Mouse (Mus musculus) liver, embryonic 14.5 days (tissue): ENCODE results near the gene Ormdl3. TPM values are rescaled to one million over a fixed set of nuclear protein-coding genes. Genes with fewer than 3 reads are reported as not detected.

Source experiments
- ATAC-seq: fragments of 200-750 bp; cut with Nextera tagmentation; 2 replicates; pipeline ENCODE4 v1.8.0; 2017; ENCODE audit warnings: moderate number of reproducible peaks, mild to moderate bottlenecking, moderate library complexity; ENCODE audit not compliant: insufficient read depth
- DNase-seq, 3 experiments: peaks; one replicate each; pipeline ENCODE4 v3.0.0-alpha.2; 2012 to 2013; ENCODE audit warnings: low read depth in 3 of 3, low spot score in 3 of 3
- H3K27ac ChIP-seq: fragments of 300-500 bp; sonication (generic); 2 replicates; pipeline ENCODE4 v1.5.1; 2014; ENCODE audit warnings: moderate library complexity, mild to moderate bottlenecking, control low read depth, inconsistent platforms
- H3K27me3 ChIP-seq: fragments of 300-500 bp; sonication (generic); 2 replicates; pipeline ENCODE4 v1.6.1; 2014; ENCODE audit warnings: mild to moderate bottlenecking, low read length, moderate library complexity; ENCODE audit not compliant: control insufficient read depth, insufficient read depth
- H3K36me3 ChIP-seq: fragments of 300-500 bp; sonication (generic); replicated peaks from 2 replicates; pipeline ENCODE4 v1.6.1; 2014; ENCODE audit warnings: low read depth; ENCODE audit not compliant: control insufficient read depth, insufficient read depth
- H3K4me1 ChIP-seq, 2 experiments: fragments of 200-500 bp in 1 of 2; fragments of 300-500 bp in 1 of 2; sonication (generic) in 1 of 2; replicated peaks; 2 replicates each; pipeline ENCODE4 v1.6.1; 2012 to 2014; ENCODE audit warnings: antibody characterized with exemption in 1 of 2, inconsistent platforms in 1 of 2, low read length in 1 of 2; ENCODE audit not compliant: control insufficient read depth in 2 of 2, insufficient read depth in 2 of 2
- H3K4me2 ChIP-seq: fragments of 300-500 bp; sonication (generic); 2 replicates; pipeline ENCODE4 v1.6.1; 2014; ENCODE audit warnings: low read depth, mild to moderate bottlenecking, control low read depth, moderate library complexity
- H3K4me3 ChIP-seq, 2 experiments: fragments of 200-500 bp in 1 of 2; fragments of 300-500 bp in 1 of 2; sonication (generic) in 1 of 2; 2 replicates each; pipeline ENCODE4 v1.5.1; 2012 to 2014; ENCODE audit warnings: low read depth in 2 of 2, low read length in 2 of 2, mild to moderate bottlenecking in 2 of 2, control low read depth in 1 of 2, inconsistent platforms in 1 of 2, moderate library complexity in 1 of 2; ENCODE audit not compliant: insufficient read depth in 1 of 2
- H3K9ac ChIP-seq: fragments of 300-500 bp; sonication (generic); replicated peaks from 2 replicates; pipeline ENCODE4 v1.6.1; 2014; ENCODE audit warnings: mild to moderate bottlenecking, control low read depth, moderate library complexity
- H3K9me3 ChIP-seq: fragments of 300-500 bp; sonication (generic); 2 replicates; pipeline ENCODE4 v1.6.1; 2016; ENCODE audit warnings: low read length, mixed read lengths; ENCODE audit not compliant: control insufficient read depth
- CTCF ChIP-seq: IDR thresholded peaks from 2 replicates; pipeline ENCODE4 v1.5.1; 2016; ENCODE audit warnings: antibody characterized with exemption, low read depth, control low read depth
- EP300 ChIP-seq: IDR thresholded peaks from 2 replicates; pipeline ENCODE4 v1.6.1; 2016; ENCODE audit warnings: antibody characterized with exemption, low read depth
- WGBS: fragments of 180-500 bp; shearing (Covaris S2); extraction: QIAGEN DNeasy Blood & Tissue Kit; methylation state at CpG from one replicate; pipeline ENCODE4 v1.1.7; 2014; ENCODE audit not compliant: insufficient replicate concordance; 5-methylcytosine and 5-hydroxymethylcytosine counted together
- polyA plus RNA-seq, 2 experiments: library from polyadenylated mRNA; depleted of rRNA in 1 of 2; stranded (reverse) in 1 of 2; unstranded in 1 of 2; fragments of >200 nt; fragmentation: Nextera tagmentation in 1 of 2; extraction: Ambion mirVana in 1 of 2; gene quantifications; 2 replicates each; pipeline versions ENCODE4 v1.2.1 to v1.2.3; 2012 to 2014

Ormdl3 gene
- polyA plus RNA-seq, 2 experiments = 6.4 to 27.4 TPM

DNA sequence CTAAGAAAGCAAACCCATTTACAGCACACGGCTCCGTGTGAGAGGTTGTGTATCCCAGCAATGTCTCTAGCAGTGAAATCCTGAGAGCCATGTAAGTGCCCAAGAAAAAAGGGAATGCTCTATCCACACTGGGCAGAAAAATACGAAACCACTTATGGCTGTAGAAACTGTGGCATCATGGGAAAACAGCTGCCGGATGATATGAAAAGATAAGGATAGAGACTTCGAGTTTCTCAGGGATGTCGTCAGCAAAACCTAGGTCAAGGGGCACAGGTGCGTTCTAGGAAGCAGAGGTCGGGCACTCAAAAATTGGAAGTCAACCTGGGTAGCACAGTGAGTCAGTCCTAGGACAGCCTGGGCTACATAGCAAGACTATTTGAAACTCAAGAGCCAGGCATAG is 2.1 kb upstream of the Ormdl3 start:
- ATAC-seq = no peak
- DNase-seq = no peak
- peak overlapping the region; percentile 94 for H3K4me2 ChIP-seq
- WGBS = 46% methylated on average over 8 of the region's 8 CpGs
- no peaks in the 10 kb centered on the region for H3K36me3 ChIP-seq
- no peak overlapping the region for H3K4me3 ChIP-seq
- TF ChIP-seq EP300 = no peak
- no peak for TF ChIP-seq CTCF
- H3K27ac ChIP-seq = peak overlapping the region; percentile 95
- H3K27me3 ChIP-seq = peaks cover 3% of the 10 kb centered on the region; the same call in 1 of the 2 replicates
- no peaks in the 10 kb centered on the region for H3K9me3 ChIP-seq
- peaks cover 42 to 49% of the 10 kb centered on the region in 2 experiments for H3K4me1 ChIP-seq
- H3K9ac ChIP-seq = peak overlapping the region; percentile 73

DNA sequence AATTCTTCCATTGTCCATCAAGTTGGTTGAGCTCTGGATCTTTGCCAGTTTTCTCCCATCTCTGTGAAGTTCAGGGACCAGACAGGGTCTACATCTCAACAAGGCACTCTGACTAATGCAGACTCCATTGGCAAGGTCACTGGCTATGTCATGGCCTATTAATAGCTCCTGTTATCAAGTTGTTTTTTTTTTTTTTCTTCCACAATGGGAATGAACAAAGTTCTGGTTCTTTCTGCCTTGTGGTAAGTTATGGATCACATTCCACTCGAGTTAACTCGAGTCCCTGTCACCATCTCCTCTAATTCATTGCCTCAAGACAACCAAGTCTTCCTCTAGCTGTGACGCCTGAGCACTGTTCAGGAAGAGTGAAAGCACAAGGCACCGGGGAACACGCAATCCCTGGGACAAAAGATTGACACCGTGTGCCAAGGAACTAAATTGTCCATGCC is 1.7 kb upstream of the Ormdl3 start:
- no peak for TF ChIP-seq EP300
- TF ChIP-seq CTCF = no peak
- Histone ChIP-seq H3K4me2 (peak overlapping the region; percentile 94), H3K4me1 (peaks cover 46 to 53% of the 10 kb centered on the region in 2 experiments), H3K27me3 (peaks cover 3% of the 10 kb centered on the region; the same call in 1 of the 2 replicates), H3K9ac (peak overlapping the region; percentile 73), H3K27ac (peak overlapping the region; percentile 95), H3K4me3 (peak overlapping the region in 1 of 2 experiments; percentile 98; a peak in 1 of 4 replicates), H3K9me3 (no peaks in the 10 kb centered on the region), H3K36me3 (0 out of 2 replicates have a peak, but pooled peaks cover 3% of the 10 kb centered on the region)
- no peak for ATAC-seq
- no peak for DNase-seq
- WGBS = 49% methylated on average over 6 of the region's 6 CpGs

DNA sequence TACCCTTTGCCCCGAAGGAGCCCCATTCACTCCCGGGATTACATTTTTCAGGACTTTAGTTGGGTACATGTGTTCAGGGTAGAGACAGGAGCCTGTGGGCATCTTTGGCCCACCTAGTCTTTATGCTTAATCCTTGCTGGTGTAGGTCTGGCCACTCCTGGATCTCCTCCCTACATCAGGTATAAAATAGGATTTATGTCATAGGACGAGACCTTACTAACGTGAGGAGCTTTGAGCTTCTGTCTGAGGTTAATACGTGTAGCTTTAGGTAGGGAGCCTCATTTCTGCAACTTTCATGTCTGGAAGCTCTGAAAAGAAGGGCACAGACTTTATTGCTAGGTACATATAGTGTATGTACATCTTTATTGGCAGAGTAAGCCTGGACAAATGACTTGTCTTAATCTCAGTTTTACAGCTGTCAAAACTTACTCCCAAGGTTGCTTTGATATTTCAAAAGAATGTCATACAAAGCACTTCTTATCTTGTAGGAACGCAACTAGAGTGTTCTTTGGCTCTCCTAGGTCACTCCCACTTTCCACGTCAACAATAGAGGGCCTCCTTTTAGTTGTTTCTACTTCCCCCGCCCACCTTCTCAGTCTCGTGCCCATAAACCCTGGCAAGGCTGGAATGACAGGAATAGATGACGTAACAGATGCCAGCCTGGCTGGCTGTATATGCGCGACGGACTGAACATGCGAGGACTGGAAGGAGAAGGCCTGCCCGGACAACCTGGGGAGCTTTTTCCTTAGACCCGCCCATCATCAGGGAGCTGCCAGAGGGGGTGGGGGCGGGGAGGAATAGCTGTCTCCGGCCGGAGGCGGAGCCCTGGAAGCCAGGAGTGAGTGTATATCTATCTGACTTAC is 747 bp upstream of the Ormdl3 start:
- Histone ChIP-seq H3K4me3 (peak overlapping the region; percentile 73 to 98), H3K4me1 (peaks cover 50 to 60% of the 10 kb centered on the region in 2 experiments), H3K4me2 (peak overlapping the region; percentile 94), H3K27ac (peak overlapping the region; percentile 95), H3K9ac (peak overlapping the region; percentile 73), H3K9me3 (no peaks in the 10 kb centered on the region), H3K36me3 (peaks cover 7% of the 10 kb centered on the region), H3K27me3 (peaks cover 3% of the 10 kb centered on the region; the same call in 1 of the 2 replicates)
- ATAC-seq (peak; percentile 66), DNase-seq (peak; percentile 79 to 90 (median 83))
- 5% methylated on average over 20 of the region's 20 CpGs for WGBS
- peak; percentile 34; the same call in 1 of the 2 replicates for TF ChIP-seq EP300
- no peak for TF ChIP-seq CTCF

DNA sequence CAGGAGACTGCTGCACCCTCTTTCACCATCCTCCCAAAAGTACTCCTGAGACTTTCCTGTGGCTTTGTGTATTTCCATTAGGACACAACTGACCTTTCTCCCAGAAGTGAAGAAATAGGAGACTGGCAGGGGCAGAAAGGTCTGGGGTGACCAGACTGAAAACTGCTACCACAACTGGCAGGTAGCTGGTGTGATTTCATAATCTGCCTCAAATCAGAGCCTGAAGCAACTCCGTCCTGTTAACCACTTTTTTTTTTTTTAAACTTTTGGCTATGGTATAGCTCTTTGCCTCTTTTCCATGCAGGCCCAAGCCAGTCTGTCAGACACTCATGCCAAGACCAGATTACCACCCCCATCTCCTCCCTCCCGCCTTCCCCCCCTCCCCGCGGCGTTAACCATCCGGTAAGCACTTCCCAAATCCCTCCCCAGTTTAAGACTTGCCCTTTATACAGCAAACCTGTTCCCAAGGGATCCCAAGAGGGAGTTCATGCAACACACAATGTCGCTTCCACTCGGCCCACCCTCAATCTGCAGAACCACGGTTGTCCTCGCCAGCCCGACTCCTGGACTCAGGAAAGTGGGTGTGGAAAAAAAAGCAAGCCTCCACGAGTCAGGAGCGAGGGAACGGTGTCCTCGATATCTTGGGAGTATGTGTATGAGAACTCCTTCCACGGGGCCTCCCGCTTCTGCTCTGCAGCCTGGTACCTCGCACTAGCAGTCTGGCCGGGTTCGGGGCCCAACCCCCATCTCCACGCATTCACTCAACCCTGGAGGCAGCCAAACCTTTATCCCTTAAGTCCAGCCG is 879 bp downstream of the Ormdl3 start:
- Histone ChIP-seq H3K27me3 (no peaks in the 10 kb centered on the region), H3K4me1 (peaks cover 50 to 67% of the 10 kb centered on the region in 2 experiments), H3K4me2 (peak overlapping the region; percentile 94), H3K4me3 (peak overlapping the region; percentile 77 to 98), H3K27ac (peak overlapping the region; percentile 99), H3K36me3 (peaks cover 11% of the 10 kb centered on the region), H3K9ac (peak overlapping the region; percentile 98), H3K9me3 (no peaks in the 10 kb centered on the region)
- ATAC-seq = no peak
- DNase-seq = no peak
- TF ChIP-seq CTCF = no peak
- TF ChIP-seq EP300 = no peak
- 1% methylated on average over 22 of the region's 22 CpGs for WGBS
